Mouse (Mus musculus) adipocyte (in vitro differentiated cells): ENCODE measurements around the gene D1Pas1.
A peak's percentile ranks its signal among the peaks of the same experiment; 100 is the strongest.

Experiments
- DNase-seq: peaks from one replicate; pipeline ENCODE4 v3.0.0-alpha.2; 2016; ENCODE audit warnings: low spot score

Gene D1Pas1

GRCm38 (mm10) chr1:186967201-186967812 is at the start of gene D1Pas1:
D1Pas1 (plus strand) TSS chr1:186967416.
- no peak for DNase-seq

GRCm38 (mm10) chr1:186922489-186923370 is 44.5 kb upstream of the D1Pas1 start:
- DNase-seq, result no peak

GRCm38 (mm10) chr1:186924027-186924426 is 43.2 kb upstream of the D1Pas1 start:
- DNase-seq, result no peak

GRCm38 (mm10) chr1:186925411-186925810 is 41.8 kb upstream of the D1Pas1 start:
- DNase-seq, result no peak

GRCm38 (mm10) chr1:186926316-186926949 is 40.8 kb upstream of the D1Pas1 start:
- DNase-seq, result no peak

- no peak for DNase-seq
Measured at GRCm38 (mm10) chr1:186926950-186927316, 40.3 kb upstream of the D1Pas1 start.

- no peak for DNase-seq
Measured at GRCm38 (mm10) chr1:186927494-186927893, 39.7 kb upstream of the D1Pas1 start.

GRCm38 (mm10) chr1:186930160-186930887 is 36.9 kb upstream of the D1Pas1 start:
- peak; percentile 25 for DNase-seq

GRCm38 (mm10) chr1:186930888-186931233 is 36.4 kb upstream of the D1Pas1 start:
- no peak for DNase-seq

- no peak for DNase-seq
Measured at GRCm38 (mm10) chr1:186934205-186934604, 33.0 kb upstream of the D1Pas1 start.

- DNase-seq, result no peak
Measured at GRCm38 (mm10) chr1:186952381-186952780, 14.8 kb upstream of the D1Pas1 start.

- no peak for DNase-seq
Measured at GRCm38 (mm10) chr1:186954591-186954990, 12.6 kb upstream of the D1Pas1 start.

- DNase-seq, result peak; percentile 7
Measured at GRCm38 (mm10) chr1:186959380-186959779, 7.8 kb upstream of the D1Pas1 start.

GRCm38 (mm10) chr1:186964143-186964875 is 2.9 kb upstream of the D1Pas1 start:
- peak; percentile 7 for DNase-seq

- DNase-seq, result no peak
Measured at GRCm38 (mm10) chr1:186967926-186968325, 710 bp downstream of the D1Pas1 start.

- DNase-seq, result no peak
Measured at GRCm38 (mm10) chr1:186976937-186977540, 9.8 kb downstream of the D1Pas1 start.

- DNase-seq, result no peak
Measured at GRCm38 (mm10) chr1:186977801-186978200, 10.6 kb downstream of the D1Pas1 start.

- DNase-seq, result no peak
Measured at GRCm38 (mm10) chr1:186979465-186979864, 12.2 kb downstream of the D1Pas1 start.

GRCm38 (mm10) chr1:186980503-186980902 is 13.3 kb downstream of the D1Pas1 start:
- no peak for DNase-seq

- DNase-seq, result no peak
Measured at GRCm38 (mm10) chr1:186985131-186985530, 17.9 kb downstream of the D1Pas1 start.

GRCm38 (mm10) chr1:186986086-186986485 is 18.9 kb downstream of the D1Pas1 start:
- no peak for DNase-seq
